12 mouse cellular contexts compared by ENCODE assay signal in the genomic region with DNA sequence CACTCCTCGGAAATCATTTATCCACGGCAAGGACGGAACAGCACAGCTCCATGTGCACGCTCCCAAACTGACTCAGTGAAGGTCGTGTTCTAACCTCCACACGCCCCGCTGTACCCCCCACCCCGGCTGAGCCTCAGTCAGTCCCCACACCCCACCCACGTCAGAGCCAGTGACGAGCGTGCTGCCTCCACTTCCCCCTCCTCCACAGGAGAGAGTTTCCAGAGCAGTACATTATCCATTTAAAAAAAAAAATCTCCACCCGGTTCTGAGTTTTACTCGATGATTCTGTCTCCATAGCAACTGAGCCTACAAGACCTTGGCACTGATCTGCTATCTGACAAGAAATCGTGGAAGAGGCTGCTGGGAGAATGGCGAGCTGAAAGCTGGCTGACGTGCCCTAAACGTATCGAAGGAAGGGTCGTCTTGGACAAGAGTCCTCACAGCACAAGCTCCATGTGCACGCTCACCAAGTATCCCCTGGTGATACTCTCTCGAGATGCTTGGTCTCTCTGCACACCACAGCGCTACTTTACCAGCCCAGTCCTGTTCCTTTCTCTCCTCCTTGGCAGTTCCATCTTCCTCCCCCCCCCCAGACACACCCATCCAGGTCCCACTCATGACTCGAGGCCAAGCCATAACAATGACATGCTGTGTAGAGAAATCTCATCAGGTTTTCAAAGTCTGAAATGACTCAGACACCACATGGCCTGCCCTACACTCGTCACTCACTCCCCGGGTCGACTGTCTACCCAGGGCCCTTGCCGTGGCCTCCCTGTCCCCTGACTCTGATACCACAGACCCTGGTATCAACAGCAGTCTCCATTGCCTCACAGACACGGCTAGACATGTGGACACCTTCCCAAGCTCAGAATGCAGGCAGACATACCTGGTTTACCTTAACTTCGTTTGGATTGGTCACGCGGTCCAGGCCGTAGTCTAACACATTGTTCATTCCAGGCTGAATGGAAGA. TPM values are rescaled to one million over a fixed set of nuclear protein-coding genes. Genes with fewer than 3 reads are reported as not detected.
A peak's percentile ranks its signal among the peaks of the same experiment; 100 is the strongest.
DNase-seq lines count a peak whose midpoint lies in the region; ATAC-seq and TF ChIP-seq lines count a peak whose summit lies in the region.
"Had no signal": no experiment of that assay in that cellular context is flagged by ENCODE, and none has a peak within 500 bp of the region (broad histone marks: within the 10 kb centered on the region; RNA-seq: fewer than 3 reads in every experiment).

No protein-coding gene starts in this region.

- TF ChIP-seq POLR2A in lung, adult 2 months (IDR thresholded peaks at IDR 0.05; ENCODE audit: borderline replicate concordance, extremely low read depth, low read depth, low read length): no peak

- TF ChIP-seq CTCF in lung, adult 2 months (IDR thresholded peaks at IDR 0.05; ENCODE audit: insufficient read depth, low read length): no peak

- no peaks in the 10 kb centered on the region; the same call in 1 of the 2 replicates for H3K4me1 ChIP-seq in lung, adult 2 months (ENCODE audit: control insufficient read depth, insufficient read depth, low read length)
- H3K4me1 ChIP-seq: embryonic facial prominence, embryonic 15.5 days had no signal

- WGBS in lung, adult 2 months: 81% methylated on average over 32 of the region's 32 CpGs

- ATAC-seq in cerebellum, adult (ENCODE audit: insufficient number of reproducible peaks, low FRiP score, low TSS enrichment): no peak
- ATAC-seq: intestine, embryonic 16.5 days had no signal

- no peak overlapping the region for H3K4me3 ChIP-seq in lung, adult 2 months (replicated peaks; ENCODE audit: extremely low read depth, low read depth, low read length)
- H3K4me3 ChIP-seq: embryonic facial prominence, embryonic 15.5 days had no signal

- DNase-seq in layer of hippocampus, adult 9-11 months: peak; percentile 49
- no peak for DNase-seq in layer of hippocampus, adult 11-12 months (ENCODE audit: low spot score)
- peak; percentile 88 for DNase-seq in brain, adult 2 months (ENCODE audit: low read depth, low spot score)
- peak; percentile 66 for DNase-seq in left cerebral cortex, adult 18-20 months (ENCODE audit: low spot score in 2 of 2)
- DNase-seq in right cerebral cortex, postnatal 25 days: peak; percentile 60
- DNase-seq in lung, adult 2 months: no peak
- DNase-seq: cerebellum, adult 9-11 months; lung, adult 18-20 months; thymus, adult 2 months had no signal

RNA-seq across cellular contexts. Expression of gene Rgs9, which starts 38.7 kb away (rescaled TPM):
- total RNA-seq in left cerebral cortex, adult 18-20 months (2021): 10 to 100 TPM; 35.8 to 56.5 TPM
- polyA plus RNA-seq in lung, adult 2 months (2012; rRNA removed): 10.7 and 11.5 TPM in 2 replicates

Comparison
In these comparisons a context has a peak if more than half of its experiments do, and no peak if none do; other contexts are left out.
1. DNase-seq: peak in layer of hippocampus, adult 9-11 months (single experiment), brain, adult 2 months (single experiment), left cerebral cortex, adult 18-20 months (2 of 2) and right cerebral cortex, postnatal 25 days (single experiment); none in layer of hippocampus, adult 11-12 months (single experiment) and lung, adult 2 months (single experiment).